In the genomic region with DNA sequence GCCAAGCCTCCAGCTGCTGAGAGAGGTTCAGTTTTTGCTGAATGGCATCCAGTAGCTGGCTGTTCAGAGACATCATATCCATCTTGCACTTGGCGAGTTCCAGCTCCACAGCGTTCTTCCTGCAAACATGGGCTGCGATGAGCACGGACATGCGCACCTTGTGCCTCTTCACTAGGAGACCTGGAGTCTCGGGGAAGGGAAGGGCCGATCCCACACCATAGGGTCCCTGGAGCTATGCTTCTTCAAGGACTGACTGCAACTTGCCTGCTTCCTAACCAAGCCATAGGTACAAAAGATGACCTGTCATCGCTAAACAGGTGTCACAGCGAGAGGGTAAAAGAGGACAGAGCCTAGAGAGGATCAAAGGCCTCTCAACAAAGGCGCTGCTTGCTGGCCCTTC, we compare ENCODE assay signal across 8 mouse cellular contexts. TPM values are rescaled to one million over a fixed set of nuclear protein-coding genes. Genes with fewer than 3 reads are reported as not detected.
DNase-seq lines count a peak whose midpoint lies in the region; ATAC-seq and TF ChIP-seq lines count a peak whose summit lies in the region.

No protein-coding gene starts in this region.

- DNase-seq in heart, postnatal 4 days, result no peak
- no peak for DNase-seq in CH12.LX (ENCODE audit: extremely low read depth)
- no peak for DNase-seq in forebrain, postnatal 0 days
- no peak for DNase-seq in embryo, embryonic 10 days (ENCODE audit: low spot score)
- DNase-seq in gastrocnemius, postnatal 10 days, result no peak
- no peak for DNase-seq in thymus, postnatal 10 days (ENCODE audit: low spot score in 2 of 2)

- TF ChIP-seq EP300 in CH12.LX (IDR thresholded peaks at IDR 0.05; ENCODE audit: low read length), result no peak

- dilution Hi-C loops in CH12.LX (cut with MboI; ENCODE audit: extremely low pct_ligation_motif_present, extremely low pct_unique_long_range_greater_than_20kb, low sequenced_read_pairs), result no loop called here

- no peak for TF ChIP-seq RAD21 in CH12.LX (IDR thresholded peaks at IDR 0.05; ENCODE audit: low read depth, low read length)

- peak overlapping the region; percentile 80; the same call in 1 of the 2 replicates for H3K4me2 ChIP-seq in heart, embryonic 13.5 days
- H3K4me2 ChIP-seq in CH12.LX (ENCODE audit: insufficient read depth, low read depth, poor library complexity, severe bottlenecking), result peak overlapping the region; percentile 85; the same call in 1 of the 2 replicates
- H3K4me2 ChIP-seq in forebrain, postnatal 0 days (ENCODE audit: low read depth), result 0 out of 2 replicates have a peak overlapping the region, but pooled peaks have one; percentile 65
- H3K4me2 ChIP-seq in liver, embryonic 15.5 days, result peak overlapping the region; percentile 71

- no peak overlapping the region for H3K27ac ChIP-seq in heart, embryonic 13.5 days (replicated peaks)
- H3K27ac ChIP-seq in CH12.LX (ENCODE audit: insufficient read depth, low read depth), result no peak overlapping the region
- no peak overlapping the region for H3K27ac ChIP-seq in forebrain, postnatal 0 days (ENCODE audit: low read depth, low read length)
- no peak overlapping the region for H3K27ac ChIP-seq in liver, embryonic 15.5 days (replicated peaks)

- H3K9me3 ChIP-seq in heart, embryonic 13.5 days, result no peaks in the 10 kb centered on the region
- no peaks in the 10 kb centered on the region for H3K9me3 ChIP-seq in CH12.LX (replicated peaks; ENCODE audit: low read length)
- no peaks in the 10 kb centered on the region for H3K9me3 ChIP-seq in forebrain, postnatal 0 days (ENCODE audit: low read length)
- H3K9me3 ChIP-seq in liver, embryonic 15.5 days (replicated peaks), result no peaks in the 10 kb centered on the region

- peaks cover 15% of the 10 kb centered on the region for H3K36me3 ChIP-seq in heart, embryonic 13.5 days
- peaks cover 13 to 42% of the 10 kb centered on the region in 2 experiments for H3K36me3 ChIP-seq in CH12.LX (replicated peaks in 1 of 2; ENCODE audit: control insufficient read depth in 1 of 2, insufficient read depth in 1 of 2, low read length in 1 of 2)
- H3K36me3 ChIP-seq in forebrain, postnatal 0 days (ENCODE audit: insufficient read depth), result peaks cover 41% of the 10 kb centered on the region; the same call in 1 of the 2 replicates
- peaks cover 10% of the 10 kb centered on the region for H3K36me3 ChIP-seq in liver, embryonic 15.5 days (replicated peaks)

- peaks cover 9% of the 10 kb centered on the region for H3K4me1 ChIP-seq in heart, embryonic 13.5 days
- peaks cover 6 to 13% of the 10 kb centered on the region in 2 experiments for H3K4me1 ChIP-seq in CH12.LX (ENCODE audit: control insufficient read depth in 1 of 2, insufficient read depth in 2 of 2)
- 0 out of 2 replicates have a peak, but pooled peaks cover 7% of the 10 kb centered on the region for H3K4me1 ChIP-seq in forebrain, postnatal 0 days (ENCODE audit: insufficient read depth)
- peaks cover 18% of the 10 kb centered on the region for H3K4me1 ChIP-seq in liver, embryonic 15.5 days (replicated peaks)

- H3K27me3 ChIP-seq in heart, embryonic 13.5 days (replicated peaks), result 0 out of 2 replicates have a peak, but pooled peaks cover 5% of the 10 kb centered on the region
- no peaks in the 10 kb centered on the region for H3K27me3 ChIP-seq in CH12.LX (replicated peaks)
- no peaks in the 10 kb centered on the region for H3K27me3 ChIP-seq in forebrain, postnatal 0 days (ENCODE audit: insufficient read depth, low read length)
- H3K27me3 ChIP-seq in liver, embryonic 15.5 days, result no peaks in the 10 kb centered on the region

- no peak for TF ChIP-seq CTCF in CH12.LX (conservative IDR thresholded peaks at IDR 0.05 in 1 of 2, IDR thresholded peaks at IDR 0.05 in 1 of 2; ENCODE audit: low read depth in 2 of 2, low read length in 2 of 2)
- no peak for TF ChIP-seq CTCF in forebrain, postnatal 0 days (IDR thresholded peaks at IDR 0.05; ENCODE audit: low read depth)

- peak overlapping the region; percentile 84 for H3K9ac ChIP-seq in heart, embryonic 13.5 days
- peak overlapping the region; percentile 42 for H3K9ac ChIP-seq in CH12.LX (ENCODE audit: insufficient read depth, low read depth)
- 0 out of 2 replicates have a peak overlapping the region, but pooled peaks have one; percentile 49 for H3K9ac ChIP-seq in forebrain, postnatal 0 days
- H3K9ac ChIP-seq in liver, embryonic 15.5 days, result 0 out of 2 replicates have a peak overlapping the region, but pooled peaks have one; percentile 50

- in situ Hi-C loops in CH12.LX (cut with MboI; ENCODE audit: low pct_ligation_motif_present, low pct_unique_long_range_greater_than_20kb, low sequenced_read_pairs), result no loop called here

- no peak for ATAC-seq in heart, embryonic 13.5 days (ENCODE audit: extremely low read depth, insufficient number of reproducible peaks, low FRiP score, low TSS enrichment)
- ATAC-seq in forebrain, postnatal 0 days, result no peak
- no peak for ATAC-seq in liver, embryonic 15.5 days (ENCODE audit: insufficient read depth)

- TF ChIP-seq POLR2A in CH12.LX (IDR thresholded peaks at IDR 0.05; ENCODE audit: low read depth, low read length), result no peak

- no peaks in the 10 kb centered on the region for H3K79me2 ChIP-seq in CH12.LX (replicated peaks; ENCODE audit: control insufficient read depth, extremely low read depth, insufficient read depth, poor library complexity, severe bottlenecking)

- no peak overlapping the region for H3K4me3 ChIP-seq in heart, embryonic 13.5 days
- no peak overlapping the region for H3K4me3 ChIP-seq in CH12.LX (replicated peaks in 1 of 3; ENCODE audit: low read depth in 2 of 3, low read length in 2 of 3, poor library complexity in 1 of 3)
- H3K4me3 ChIP-seq in forebrain, postnatal 0 days (ENCODE audit: low read depth, low read length), result no peak overlapping the region
- no peak overlapping the region for H3K4me3 ChIP-seq in liver, embryonic 15.5 days (replicated peaks)

- 82% methylated on average over 10 of the region's 10 CpGs for WGBS in heart, embryonic 13.5 days
- 90% methylated on average over 10 of the region's 10 CpGs for WGBS in forebrain, postnatal 0 days
- WGBS in liver, embryonic 15.5 days (ENCODE audit: insufficient replicate concordance), result 87% methylated on average over 10 of the region's 10 CpGs

TF ChIP-seq in CH12.LX, 34 proteins besides CTCF, POLR2A, EP300 and RAD21:
- TF ChIP-seq SMC3 (IDR thresholded peaks at IDR 0.05; ENCODE audit: low read depth, low read length), result no peak
- no peak for TF ChIP-seq MEF2A (IDR thresholded peaks at IDR 0.05; ENCODE audit: borderline replicate concordance, low read depth, low read length)
- no peak for TF ChIP-seq MAX (IDR thresholded peaks at IDR 0.05; ENCODE audit: low read length)
- no peak for TF ChIP-seq IRF4 (IDR thresholded peaks at IDR 0.05; ENCODE audit: low read depth, low read length)
- no peak for TF ChIP-seq MAZ (IDR thresholded peaks at IDR 0.05; ENCODE audit: low read depth, low read length)
- TF ChIP-seq RCOR1 (conservative IDR thresholded peaks at IDR 0.05; ENCODE audit: low read depth, low read length), result no peak
- no peak for TF ChIP-seq SIN3A (IDR thresholded peaks at IDR 0.05; ENCODE audit: low read length)
- no peak for TF ChIP-seq ETS1 (conservative IDR thresholded peaks at IDR 0.05; ENCODE audit: low read depth, low read length)
TF ChIP-seq in CH12.LX: peak in this region for 0.

RNA-seq across cellular contexts. Expression of gene Rab35, which starts 20.1 kb away (rescaled TPM):
- polyA plus RNA-seq in heart, embryonic 13.5 days (2015; fragmentation: Nextera tagmentation; extraction: Ambion mirVana), result 13.1 and 15.7 TPM in 2 replicates
- total RNA-seq in heart, postnatal 4 days (2021), result 10 to 100 TPM; 56.8 to 58.2 TPM
- total RNA-seq in CH12.LX (2012; rRNA removed) (33.8 and 36.5 TPM in 2 replicates), CH12.LX (2014; rRNA removed) (31.9 and 37.5 TPM in 2 replicates)
- 62.2 and 86.3 TPM in 2 replicates for polyA plus RNA-seq in CH12.LX (2012; ENCODE audit: insufficient read length, low read depth)
- total RNA-seq in forebrain, postnatal 0 days (2014; rRNA removed), result 87.7 and 92.5 TPM in 2 replicates
- polyA plus RNA-seq in forebrain, postnatal 0 days (2015; fragmentation: Nextera tagmentation; extraction: Ambion mirVana), result 22.0 and 24.7 TPM in 2 replicates
- 12.0 and 13.1 TPM in 2 replicates for polyA plus RNA-seq in liver, embryonic 15.5 days (2015; fragmentation: Nextera tagmentation; extraction: Ambion mirVana)
- 10 to 100 TPM; 33.3 to 39.8 TPM for total RNA-seq in gastrocnemius, postnatal 10 days (2021)
